Mouse (Mus musculus): Measurements from ENCODE around the gene Ccnk.
A peak's percentile ranks its signal among the peaks of the same experiment; 100 is the strongest.

Ccnk gene

GRCm38 (mm10) chr12:108193878-108194277 is 14.5 kb downstream of the Ccnk start:
- no peak for DNase-seq

GRCm38 (mm10) chr12:108195761-108196160 is 16.4 kb downstream of the Ccnk start:
- no peak for DNase-seq

GRCm38 (mm10) chr12:108198447-108198846 is 19.1 kb downstream of the Ccnk start:
- no peak for DNase-seq

- no peak for DNase-seq
Measured at GRCm38 (mm10) chr12:108200094-108200493, 20.7 kb downstream of the Ccnk start.

- DNase-seq, result no peak
Measured at GRCm38 (mm10) chr12:108203895-108204294, 24.5 kb downstream of the Ccnk start.

- no peak for DNase-seq
Measured at GRCm38 (mm10) chr12:108204978-108205377, 25.6 kb downstream of the Ccnk start.

GRCm38 (mm10) chr12:108206641-108207040 is 27.3 kb downstream of the Ccnk start:
- peak; percentile 84 to 85 for DNase-seq

GRCm38 (mm10) chr12:108208216-108208615 is 28.8 kb downstream of the Ccnk start:
- no peak for DNase-seq

GRCm38 (mm10) chr12:108208726-108209438 is 29.5 kb downstream of the Ccnk start:
- peak; percentile 55 to 65 for DNase-seq

GRCm38 (mm10) chr12:108210623-108211022 is 31.2 kb downstream of the Ccnk start:
- no peak for DNase-seq

GRCm38 (mm10) chr12:108212071-108212470 is 32.7 kb downstream of the Ccnk start:
- no peak for DNase-seq

- DNase-seq, result no peak
Measured at GRCm38 (mm10) chr12:108212476-108212875, 33.1 kb downstream of the Ccnk start.

- DNase-seq, result no peak
Measured at GRCm38 (mm10) chr12:108213090-108214041, 34.0 kb downstream of the Ccnk start.

GRCm38 (mm10) chr12:108215090-108215489 is 35.7 kb downstream of the Ccnk start:
- no peak for DNase-seq

- no peak for DNase-seq
Measured at GRCm38 (mm10) chr12:108216611-108217370, 37.4 kb downstream of the Ccnk start.

GRCm38 (mm10) chr12:108217572-108217971 is 38.2 kb downstream of the Ccnk start:
- peak; percentile 23 to 49 for DNase-seq

- DNase-seq, result no peak
Measured at GRCm38 (mm10) chr12:108219163-108219562, 39.8 kb downstream of the Ccnk start.

GRCm38 (mm10) chr12:108219825-108220616 is 40.6 kb downstream of the Ccnk start:
- DNase-seq, result no peak

GRCm38 (mm10) chr12:108220621-108221020 is 41.2 kb downstream of the Ccnk start:
- no peak for DNase-seq

- DNase-seq, result no peak
Measured at GRCm38 (mm10) chr12:108221206-108221605, 41.8 kb downstream of the Ccnk start.

- DNase-seq, result no peak
Measured at GRCm38 (mm10) chr12:108221712-108222111, 42.3 kb downstream of the Ccnk start.

GRCm38 (mm10) chr12:108223357-108223756 is 44.0 kb downstream of the Ccnk start:
- no peak for DNase-seq

Measured in B cell, adult 2 months (primary cell).